Mouse (Mus musculus) brain, embryonic 14.5 days (tissue): Measurements from ENCODE around the gene Zfp853.

Source experiments
- CTCF ChIP-seq: fragments of 200-500 bp; IDR thresholded peaks from 2 replicates; pipeline ENCODE4 v1.5.1; 2012; ENCODE audit warnings: inconsistent platforms, mild to moderate bottlenecking, moderate library complexity, borderline replicate concordance; ENCODE audit not compliant: insufficient read depth, insufficient read length; ENCODE audit errors: extremely low read depth
- POLR2A ChIP-seq: fragments of 200-500 bp; IDR thresholded peaks from 2 replicates; pipeline ENCODE4 v1.6.1; 2012; ENCODE audit warnings: mild to moderate bottlenecking, inconsistent platforms, borderline replicate concordance; ENCODE audit not compliant: poor library complexity, insufficient read depth, insufficient read length, severe bottlenecking; ENCODE audit errors: extremely low read depth

GRCm38 (mm10) chr5:143292879-143293278 lies 544 bp downstream of the Zfp853 start:
- no peak for TF ChIP-seq POLR2A
- no peak for TF ChIP-seq CTCF
